Mouse (Mus musculus) hindbrain, postnatal 0 days (tissue): ENCODE data around the gene Ngp. TPM values are rescaled to one million over a fixed set of nuclear protein-coding genes. Genes with fewer than 3 reads are reported as not detected.

Experiments used
- ATAC-seq: fragments of 200-750 bp; cut with Nextera tagmentation; 2 replicates; pipeline ENCODE4 v1.8.0; 2017; ENCODE audit warnings: mild to moderate bottlenecking, moderate TSS enrichment, moderate library complexity
- DNase-seq: peaks from one replicate; pipeline ENCODE4 v3.0.0-alpha.2; 2015; ENCODE audit warnings: low spot score
- H3K27ac ChIP-seq: fragments of 300-500 bp; sonication (generic); 2 replicates; pipeline ENCODE4 v1.5.1; 2014; ENCODE audit warnings: mild to moderate bottlenecking
- H3K27me3 ChIP-seq: fragments of 300-500 bp; sonication (generic); 2 replicates; pipeline ENCODE4 v1.6.1; 2014; ENCODE audit warnings: low read length, mixed read lengths; ENCODE audit not compliant: insufficient read depth
- H3K36me3 ChIP-seq: fragments of 300-500 bp; sonication (generic); 2 replicates; pipeline ENCODE4 v1.6.1; 2014; ENCODE audit warnings: low read length, mixed read lengths; ENCODE audit not compliant: insufficient read depth
- H3K4me1 ChIP-seq: fragments of 300-500 bp; sonication (generic); 2 replicates; pipeline ENCODE4 v1.6.1; 2014; ENCODE audit warnings: antibody characterized with exemption, low read length, mixed read lengths; ENCODE audit not compliant: insufficient read depth
- H3K4me2 ChIP-seq: fragments of 300-500 bp; sonication (generic); 2 replicates; pipeline ENCODE4 v1.6.1; 2014; ENCODE audit warnings: low read depth, mild to moderate bottlenecking, low read length, moderate library complexity, mixed read lengths
- H3K4me3 ChIP-seq: fragments of 300-500 bp; sonication (generic); 2 replicates; pipeline ENCODE4 v1.5.1; 2014; ENCODE audit warnings: low read length
- H3K9ac ChIP-seq: fragments of 300-500 bp; sonication (generic); replicated peaks from 2 replicates; pipeline ENCODE4 v1.6.1; 2014; ENCODE audit warnings: mild to moderate bottlenecking, low read length, moderate library complexity, mixed read lengths
- H3K9me3 ChIP-seq: fragments of 300-500 bp; sonication (generic); 2 replicates; pipeline ENCODE4 v1.6.1; 2016; ENCODE audit warnings: low read length, mixed read lengths
- CTCF ChIP-seq: IDR thresholded peaks from 2 replicates; pipeline ENCODE4 v1.5.1; 2016; ENCODE audit warnings: antibody characterized with exemption, control low read depth, low read depth
- WGBS: fragments of 180-500 bp; shearing (Covaris S2); extraction: QIAGEN DNeasy Blood & Tissue Kit; methylation state at CpG from one replicate; pipeline ENCODE4 v1.1.7; 2014; 5-methylcytosine and 5-hydroxymethylcytosine counted together
- polyA plus RNA-seq: library from polyadenylated mRNA; unstranded; fragments of >200 nt; fragmentation: Nextera tagmentation; extraction: Ambion mirVana; gene quantifications from 2 replicates; pipeline ENCODE4 v1.2.1, GENCODE M21; 2015
- total RNA-seq: library from RNA; depleted of rRNA; stranded (reverse); fragments of >200 nt; gene quantifications from 2 replicates; pipeline ENCODE4 v1.2.3, GENCODE M21; 2014

Gene Ngp
- total and polyA plus RNA-seq, 2 experiments from 2014 or later, result 0.16 to 1.6 TPM

DNA sequence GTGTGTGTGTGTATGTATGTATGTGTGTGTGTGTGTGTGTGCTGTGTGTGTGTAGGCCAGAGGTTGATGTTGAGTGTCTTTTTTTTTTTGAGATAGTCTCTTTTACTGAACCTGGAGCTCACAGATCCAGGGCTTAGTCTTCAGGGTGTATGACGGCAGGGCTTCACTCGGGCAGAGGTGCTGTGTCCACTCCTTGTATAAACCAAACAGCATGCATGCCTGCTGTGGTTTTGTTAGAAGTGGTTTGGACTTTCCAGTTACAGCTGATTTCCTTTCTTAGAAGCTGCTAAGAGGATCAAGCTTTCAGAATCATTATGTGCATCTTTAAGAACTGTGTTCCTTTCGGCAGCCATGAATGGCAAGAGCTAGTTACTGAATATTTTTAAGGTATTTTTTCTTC, 38.4 kb downstream of the Ngp start:
- Histone ChIP-seq H3K36me3 (no peaks in the 10 kb centered on the region), H3K9ac (no peak overlapping the region), H3K27me3 (no peaks in the 10 kb centered on the region), H3K9me3 (no peaks in the 10 kb centered on the region), H3K4me3 (no peak overlapping the region), H3K4me1 (no peaks in the 10 kb centered on the region), H3K27ac (no peak overlapping the region), H3K4me2 (no peak overlapping the region)
- DNase-seq (no peak), ATAC-seq (no peak)
- TF ChIP-seq CTCF, result no peak
- WGBS, result 84% methylated on average over 3 of the region's 3 CpGs

DNA sequence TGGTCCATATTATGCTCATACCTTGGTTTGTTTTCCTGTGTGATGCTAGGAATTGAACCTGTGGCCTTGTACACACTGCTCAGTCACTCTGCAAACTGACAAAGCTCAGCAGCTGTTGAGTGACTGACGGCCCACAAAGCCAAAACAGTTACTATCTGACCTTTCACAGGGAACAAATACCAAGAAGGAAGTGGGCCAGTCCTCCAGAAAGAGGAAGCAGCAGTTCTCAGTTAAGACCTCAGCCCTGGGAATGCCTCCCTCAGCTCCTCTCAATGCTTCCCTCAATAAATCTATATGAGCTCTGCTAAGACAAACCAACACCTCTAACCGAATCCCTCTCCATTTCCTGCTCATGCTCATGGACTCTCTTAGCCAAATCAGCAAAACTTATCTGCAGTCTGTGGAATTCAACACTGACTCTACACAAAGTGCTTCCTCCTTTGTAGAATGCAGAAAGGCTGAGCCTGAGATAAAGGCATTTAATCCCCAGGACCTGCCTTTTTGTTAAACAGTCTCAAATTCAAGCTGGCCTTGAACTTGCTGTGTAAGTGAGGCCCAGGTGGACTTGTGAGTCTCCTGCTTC, 39.7 kb downstream of the Ngp start:
- TF ChIP-seq CTCF, result no peak
- H3K9me3 ChIP-seq, result no peaks in the 10 kb centered on the region
- no peak overlapping the region for H3K9ac ChIP-seq
- H3K27ac ChIP-seq, result no peak overlapping the region
- H3K27me3 ChIP-seq, result no peaks in the 10 kb centered on the region
- no peaks in the 10 kb centered on the region for H3K36me3 ChIP-seq
- 72% methylated on average over 2 of the region's 2 CpGs for WGBS
- DNase-seq (no peak), ATAC-seq (no peak)
- H3K4me2 ChIP-seq, result no peak overlapping the region
- H3K4me1 ChIP-seq, result no peaks in the 10 kb centered on the region
- H3K4me3 ChIP-seq, result no peak overlapping the region

DNA sequence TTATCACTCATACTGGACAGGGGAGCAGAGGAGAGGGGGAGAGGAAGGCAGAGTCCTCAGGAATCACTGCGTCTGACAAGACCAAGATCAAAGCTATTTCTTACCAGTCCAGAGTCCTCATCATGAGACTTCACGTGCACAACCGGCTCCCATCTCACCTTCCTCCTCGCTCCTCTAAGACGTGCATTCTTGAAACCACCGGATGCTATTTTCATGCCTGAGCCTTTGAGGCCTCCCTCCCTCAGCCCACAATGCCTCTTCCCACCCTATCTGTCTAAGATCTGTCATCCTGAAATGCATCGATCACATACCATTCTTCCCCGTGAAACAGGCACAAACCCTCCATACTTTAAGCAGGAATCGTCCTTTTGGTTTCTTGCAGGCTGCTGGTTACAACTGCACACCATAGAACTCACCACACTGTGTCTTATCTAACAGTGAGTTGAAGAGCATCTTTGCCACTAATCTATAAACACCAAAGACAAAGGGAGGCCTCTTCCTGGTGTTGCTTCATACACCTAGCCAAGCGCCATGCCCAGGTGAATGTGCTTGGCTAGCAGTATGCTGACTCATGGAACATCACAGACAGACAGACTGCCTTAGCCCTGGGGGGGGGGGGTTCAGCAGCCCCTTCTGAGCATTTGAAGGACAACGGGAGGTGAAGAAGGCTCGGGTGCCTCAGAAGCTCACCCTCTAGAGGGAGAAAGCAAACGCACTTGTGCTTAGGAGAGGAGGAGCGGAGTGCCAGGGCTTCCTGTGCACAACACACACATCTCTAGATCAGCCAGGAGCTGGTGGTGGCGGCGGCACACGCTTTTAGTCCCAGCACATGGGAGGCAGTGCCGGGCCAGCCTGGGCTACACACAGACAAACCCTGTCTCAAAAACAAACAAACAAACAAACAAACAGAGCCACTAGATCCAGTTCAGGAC, 41.6 kb downstream of the Ngp start:
- no peak overlapping the region for H3K4me3 ChIP-seq
- ATAC-seq, result no peak
- 90% methylated on average over 18 of the region's 18 CpGs for WGBS

DNA sequence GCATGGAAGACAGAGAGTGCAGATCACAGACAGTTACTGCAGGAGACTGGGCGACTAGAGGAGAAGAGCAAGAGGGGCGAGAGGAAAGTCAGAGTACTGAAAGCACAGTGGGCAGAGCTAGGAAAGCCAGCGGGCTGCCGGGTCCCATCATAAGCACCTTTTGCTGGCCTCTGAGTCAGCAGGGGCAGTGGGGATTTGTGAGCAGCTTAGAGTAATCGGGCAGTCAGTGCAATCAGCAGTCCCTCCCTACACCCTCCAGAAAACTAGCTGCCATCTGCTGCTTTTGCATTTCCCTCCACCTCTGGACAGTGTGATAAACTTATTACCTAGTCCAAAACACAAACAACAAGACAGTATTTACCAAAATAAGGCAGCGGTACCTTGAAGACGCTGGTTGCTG, 42.8 kb downstream of the Ngp start:
- no peaks in the 10 kb centered on the region for H3K9me3 ChIP-seq
- no peaks in the 10 kb centered on the region for H3K27me3 ChIP-seq
- H3K4me2 ChIP-seq, result no peak overlapping the region
- 81% methylated on average over 7 of the region's 7 CpGs for WGBS
- no peak overlapping the region for H3K4me3 ChIP-seq
- ATAC-seq (no peak), DNase-seq (no peak)
- H3K27ac ChIP-seq, result no peak overlapping the region
- no peak for TF ChIP-seq CTCF
- H3K4me1 ChIP-seq, result no peaks in the 10 kb centered on the region
- no peak overlapping the region for H3K9ac ChIP-seq
- no peaks in the 10 kb centered on the region for H3K36me3 ChIP-seq

More for the DNA sequence above, 41.6 kb downstream of the Ngp start:
- H3K4me2 ChIP-seq, result no peak overlapping the region
- no peaks in the 10 kb centered on the region for H3K4me1 ChIP-seq
- no peaks in the 10 kb centered on the region for H3K27me3 ChIP-seq
- H3K36me3 ChIP-seq, result no peaks in the 10 kb centered on the region
- no peak for TF ChIP-seq CTCF
- H3K9me3 ChIP-seq, result no peaks in the 10 kb centered on the region
- no peak overlapping the region for H3K9ac ChIP-seq
- no peak overlapping the region for H3K27ac ChIP-seq
- DNase-seq, result no peak

DNA sequence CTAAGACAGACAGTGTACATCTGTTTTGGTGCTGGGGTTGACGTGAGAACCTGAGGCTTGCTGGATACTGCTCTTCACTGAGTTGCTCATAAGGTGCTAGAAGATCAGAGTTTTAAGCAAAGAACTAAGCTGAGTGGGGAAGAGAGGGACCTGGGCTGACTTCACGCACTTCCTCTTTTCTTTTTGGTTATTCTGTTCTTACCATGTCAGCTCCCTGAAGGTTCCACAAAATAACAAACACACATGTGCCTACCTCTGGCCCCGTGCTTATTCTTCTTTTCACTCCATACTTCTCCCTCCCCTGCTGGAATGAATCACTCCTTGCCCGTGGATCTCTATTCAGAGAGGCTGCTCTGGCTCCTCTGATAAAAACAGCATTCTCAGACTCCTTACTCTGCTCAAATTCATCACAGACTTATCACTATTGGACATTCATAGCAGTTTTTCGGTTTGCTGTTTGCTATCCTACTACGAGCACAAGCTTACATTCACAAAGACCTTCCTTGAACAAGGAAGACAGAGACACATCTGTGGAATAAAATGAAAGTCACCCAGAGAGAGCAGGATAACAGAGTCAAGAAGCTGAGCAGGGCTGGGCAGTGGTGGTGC, 44.5 kb downstream of the Ngp start:
- no peak for TF ChIP-seq CTCF
- ATAC-seq (no peak), DNase-seq (no peak)
- no peaks in the 10 kb centered on the region for H3K9me3 ChIP-seq
- H3K9ac ChIP-seq, result no peak overlapping the region
- H3K27ac ChIP-seq, result no peak overlapping the region
- H3K36me3 ChIP-seq, result no peaks in the 10 kb centered on the region
- H3K4me3 ChIP-seq, result no peak overlapping the region
- H3K4me2 ChIP-seq, result no peak overlapping the region
- 92% methylated on average over 6 of the region's 6 CpGs for whole genome bisulfite sequencing
- H3K4me1 ChIP-seq, result no peaks in the 10 kb centered on the region
- no peaks in the 10 kb centered on the region for H3K27me3 ChIP-seq

DNA sequence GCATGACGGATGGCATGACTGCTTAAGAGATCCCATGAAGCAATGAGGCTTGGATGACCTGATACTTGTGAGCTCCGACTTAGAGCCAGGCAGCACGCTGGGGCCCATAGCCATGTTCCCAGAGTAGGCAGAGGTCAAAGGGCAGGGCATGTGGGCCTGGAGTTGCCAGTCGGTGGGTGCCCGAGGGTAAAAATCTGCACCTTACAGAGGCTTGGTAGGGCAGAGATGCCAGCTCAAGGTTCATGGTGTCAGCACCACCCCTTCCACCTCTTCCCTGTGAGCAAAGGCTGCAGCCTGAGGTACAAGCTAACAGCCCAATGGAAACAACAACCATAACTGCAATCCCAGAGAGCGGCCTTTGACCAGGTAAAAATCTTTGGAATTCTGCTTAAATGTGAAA, 45.8 kb downstream of the Ngp start:
- H3K4me1 ChIP-seq, result no peaks in the 10 kb centered on the region
- no peak overlapping the region for H3K4me3 ChIP-seq

More for the DNA sequence above, 45.8 kb downstream of the Ngp start:
- H3K9ac ChIP-seq, result no peak overlapping the region
- H3K9me3 ChIP-seq, result no peaks in the 10 kb centered on the region
- no peak overlapping the region for H3K4me2 ChIP-seq
- no peak for ATAC-seq
- no peak for DNase-seq
- H3K36me3 ChIP-seq, result no peaks in the 10 kb centered on the region
- TF ChIP-seq CTCF, result no peak
- 97% methylated on average over 6 of the region's 6 CpGs for WGBS
- H3K27ac ChIP-seq, result no peak overlapping the region
- H3K27me3 ChIP-seq, result no peaks in the 10 kb centered on the region
